Mouse (Mus musculus): ENCODE data around the gene Slc13a2. TPM values are rescaled to one million over a fixed set of nuclear protein-coding genes. Genes with fewer than 3 reads are reported as not detected.

Gene Slc13a2
- polyA plus RNA-seq, 2 experiments from 2014 or later: not detected

- ATAC-seq: no peak
Observed at GRCm38 (mm10) chr11:78431176-78431575, 9.2 kb upstream of the Slc13a2 start.

GRCm38 (mm10) chr11:78430195-78430878, 8.3 kb upstream of the Slc13a2 start:
- ATAC-seq: no peak

GRCm38 (mm10) chr11:78428309-78428708, 6.3 kb upstream of the Slc13a2 start:
- ATAC-seq: no peak

GRCm38 (mm10) chr11:78427655-78428054, 5.6 kb upstream of the Slc13a2 start:
- no peak for ATAC-seq

- ATAC-seq: no peak
Observed at GRCm38 (mm10) chr11:78425572-78425971, 3.6 kb upstream of the Slc13a2 start.

GRCm38 (mm10) chr11:78424352-78424751, 2.3 kb upstream of the Slc13a2 start:
- no peak for ATAC-seq

- no peak for ATAC-seq
Observed at GRCm38 (mm10) chr11:78421201-78422009, 612 bp downstream of the Slc13a2 start.

- no peak for ATAC-seq
Observed at GRCm38 (mm10) chr11:78420263-78420889, 1.6 kb downstream of the Slc13a2 start.

GRCm38 (mm10) chr11:78416854-78417253, 5.2 kb downstream of the Slc13a2 start:
- ATAC-seq: no peak

GRCm38 (mm10) chr11:78412861-78413260, 9.2 kb downstream of the Slc13a2 start:
- no peak for ATAC-seq

- ATAC-seq: no peak
Observed at GRCm38 (mm10) chr11:78412324-78412850, 9.6 kb downstream of the Slc13a2 start.

- ATAC-seq: no peak
Observed at GRCm38 (mm10) chr11:78411606-78412323, 10.3 kb downstream of the Slc13a2 start.

- ATAC-seq: no peak
Observed at GRCm38 (mm10) chr11:78408256-78409240, 13.5 kb downstream of the Slc13a2 start.

GRCm38 (mm10) chr11:78402062-78402461, 20.0 kb downstream of the Slc13a2 start:
- ATAC-seq: no peak

GRCm38 (mm10) chr11:78401469-78401868, 20.5 kb downstream of the Slc13a2 start:
- ATAC-seq: no peak

- no peak for ATAC-seq
Observed at GRCm38 (mm10) chr11:78400936-78401335, 21.1 kb downstream of the Slc13a2 start.

- ATAC-seq: no peak
Observed at GRCm38 (mm10) chr11:78399680-78400079, 22.3 kb downstream of the Slc13a2 start.

- ATAC-seq: no peak
Observed at GRCm38 (mm10) chr11:78398212-78398611, 23.8 kb downstream of the Slc13a2 start.

- no peak for ATAC-seq
Observed at GRCm38 (mm10) chr11:78397397-78397796, 24.6 kb downstream of the Slc13a2 start.

GRCm38 (mm10) chr11:78396950-78397349, 25.1 kb downstream of the Slc13a2 start:
- no peak for ATAC-seq

GRCm38 (mm10) chr11:78392728-78393127, 29.3 kb downstream of the Slc13a2 start:
- no peak for ATAC-seq

Data from activated CD4-positive, CD25-positive, alpha-beta regulatory T cell, adult 4 months (primary cell).